Mouse (Mus musculus): ENCODE results near the gene Fbxl19.

- no peak for TF ChIP-seq CTCF (IDR thresholded peaks at IDR 0.05; ENCODE audit: extremely low read depth, insufficient read depth, insufficient read length, insufficient replicate concordance)
- no peak for TF ChIP-seq POLR2A (IDR thresholded peaks at IDR 0.05; ENCODE audit: low read depth, low read length)
Measured at GRCm38 (mm10) chr7:127785308-127785707, 41.0 kb downstream of the Fbxl19 start, which contains the start of gene Gm49388.

Data from spleen, adult 2 months (tissue).